Mouse (Mus musculus): ENCODE results near the gene Dnah8.
A peak's percentile ranks its signal among the peaks of the same experiment; 100 is the strongest.

Dnah8 gene

DNA sequence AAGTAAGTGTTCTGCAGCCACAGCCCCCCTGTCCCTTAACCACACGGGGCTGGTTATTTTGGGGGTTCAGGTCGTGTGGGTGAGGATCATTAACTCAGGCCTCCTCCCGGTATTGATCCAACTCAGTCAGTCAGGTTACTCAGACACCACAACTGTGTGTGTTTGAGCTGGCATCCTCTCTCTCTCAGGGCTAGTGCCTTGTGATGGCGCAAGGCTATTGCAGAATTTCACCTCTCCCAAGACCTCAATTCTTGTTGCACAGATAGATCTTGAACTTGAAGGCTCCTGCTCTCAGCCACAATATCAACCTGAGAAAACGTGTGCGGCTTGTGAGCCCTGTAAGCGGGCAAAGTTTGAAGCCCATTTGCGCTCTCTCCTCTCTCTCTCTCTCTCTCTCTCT, 38.0 kb downstream of the Dnah8 start:
- DNase-seq (ENCODE audit: low read depth, low spot score), result no peak

DNA sequence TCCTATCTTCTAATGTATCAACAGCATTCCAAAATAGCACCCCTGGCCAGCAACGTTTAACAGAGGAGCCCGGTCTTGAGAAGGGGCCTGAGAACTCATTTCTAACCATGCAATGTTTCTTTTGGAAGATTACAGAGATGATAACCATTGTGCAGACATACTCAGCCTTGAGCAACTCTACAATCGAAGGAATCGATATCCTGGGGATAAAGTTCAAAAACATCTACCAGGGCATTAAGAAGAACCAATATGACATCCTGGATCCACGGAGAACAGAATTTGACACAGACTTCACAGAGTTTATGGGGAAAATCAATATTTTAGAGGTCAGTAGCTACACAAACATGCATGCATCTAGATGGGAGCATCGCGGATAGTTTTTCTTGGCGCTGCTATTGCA, 39.0 kb downstream of the Dnah8 start:
- no peak for DNase-seq (ENCODE audit: low read depth, low spot score)

DNA sequence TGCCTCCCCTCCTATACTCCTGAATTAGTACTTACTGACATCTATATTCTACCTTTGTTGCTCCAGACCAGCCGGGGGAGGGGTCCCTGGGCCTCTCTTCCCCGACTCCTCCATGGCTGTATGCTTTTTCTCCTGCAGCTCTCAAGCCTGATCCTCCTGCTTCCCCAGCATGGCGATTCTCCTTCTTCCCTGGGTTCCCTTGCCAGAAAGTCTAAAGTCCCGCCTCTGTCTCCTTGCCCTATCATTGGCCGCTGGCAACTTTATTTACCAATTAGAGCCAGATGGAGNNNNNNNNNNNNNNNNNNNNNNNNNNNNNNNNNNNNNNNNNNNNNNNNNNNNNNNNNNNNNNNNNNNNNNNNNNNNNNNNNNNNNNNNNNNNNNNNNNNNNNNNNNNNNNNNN, 40.7 kb downstream of the Dnah8 start:
- DNase-seq (ENCODE audit: low read depth, low spot score), result no peak

DNA sequence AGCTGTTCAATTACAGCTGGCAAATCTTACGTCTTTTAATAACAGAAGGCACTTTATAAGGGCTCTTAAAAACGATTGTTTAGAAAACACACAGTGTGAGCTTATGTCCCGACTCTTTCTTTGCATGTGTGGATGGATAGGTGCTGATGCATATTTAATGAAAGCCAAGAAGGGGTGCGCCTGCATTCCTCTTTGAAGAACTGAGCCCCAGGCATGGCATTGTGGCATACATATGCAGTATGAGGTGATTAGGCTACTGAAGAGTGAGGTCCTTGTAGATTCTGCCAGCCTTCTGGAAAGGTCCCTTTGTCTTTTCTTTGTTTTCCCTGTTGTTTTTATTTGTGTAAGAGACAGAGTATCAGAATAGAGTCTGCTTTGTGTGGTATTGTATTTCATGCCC, 48.4 kb downstream of the Dnah8 start:
- DNase-seq (ENCODE audit: low read depth, low spot score), result no peak

DNA sequence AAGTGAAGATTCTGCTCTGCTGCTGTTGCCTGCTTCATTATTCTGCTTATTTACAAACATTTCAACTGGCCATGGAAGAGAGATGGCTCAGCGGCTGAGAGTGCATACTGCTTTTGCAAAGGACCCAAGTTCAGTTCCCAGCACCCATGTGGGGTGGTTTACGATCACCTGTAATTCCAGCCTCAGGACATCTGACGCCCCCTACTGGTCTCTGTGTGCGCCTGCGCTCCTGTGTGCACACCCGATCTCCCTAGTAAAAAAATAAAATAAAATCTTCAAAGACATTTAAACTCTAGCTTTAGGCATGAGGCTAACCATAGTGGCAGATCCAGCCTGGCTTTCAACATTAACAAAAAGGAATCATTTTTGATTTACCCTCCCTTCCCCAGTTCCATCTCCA, 48.9 kb downstream of the Dnah8 start:
- no peak for DNase-seq (ENCODE audit: low read depth, low spot score)

DNA sequence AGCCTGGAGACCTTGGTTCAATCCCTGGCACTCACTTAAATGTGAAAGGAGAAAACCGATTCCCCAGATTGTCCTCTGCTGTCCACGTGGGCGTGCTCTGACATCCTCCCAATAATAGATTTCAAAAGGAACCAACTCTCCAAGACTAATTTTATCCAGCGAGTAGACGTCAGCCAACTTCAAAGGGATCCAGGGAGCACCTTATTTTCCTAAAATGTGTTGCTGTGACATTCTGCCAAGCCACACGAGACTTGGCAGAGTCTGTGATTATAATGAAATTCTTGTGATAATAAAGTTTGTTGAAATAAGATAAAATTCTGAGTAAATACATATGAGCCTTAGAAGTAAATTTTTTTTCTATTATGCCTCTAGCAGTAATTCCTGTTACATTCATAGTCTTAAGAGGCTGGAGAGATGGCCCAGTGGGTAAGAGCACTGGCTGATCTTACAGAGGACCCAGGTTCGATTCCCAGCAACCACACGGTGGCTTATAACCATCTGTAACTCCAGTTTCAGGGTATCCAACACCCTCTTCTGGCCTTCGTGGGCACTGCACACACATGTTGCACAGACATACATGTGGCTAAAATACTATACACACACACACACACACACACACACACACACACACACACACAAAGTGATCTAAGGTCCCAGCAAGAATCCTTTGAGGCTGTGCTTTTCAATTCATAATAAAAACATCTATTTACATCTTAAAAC, 51.0 kb downstream of the Dnah8 start:
- peak; percentile 4 for DNase-seq (ENCODE audit: low read depth, low spot score)

DNA sequence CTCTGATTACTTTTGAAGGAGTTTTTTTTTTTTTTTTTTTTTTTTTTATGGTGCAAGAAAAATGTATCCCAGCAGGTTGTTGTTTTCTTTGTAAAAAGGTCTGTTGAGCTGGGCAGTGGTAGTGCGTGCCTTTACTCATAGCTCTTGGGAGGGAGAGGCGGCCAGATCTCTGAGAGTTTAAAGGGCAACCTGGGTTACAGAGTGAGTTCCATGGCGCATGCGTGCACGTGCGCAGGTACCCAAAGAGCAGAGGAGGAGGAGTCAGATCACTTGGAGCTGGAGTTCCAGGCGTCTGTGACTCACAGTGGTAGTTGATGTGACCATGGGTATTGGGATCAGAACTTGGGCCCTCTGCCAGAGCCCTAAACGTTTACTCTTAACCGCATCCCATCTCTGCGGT, 54.4 kb downstream of the Dnah8 start:
- no peak for DNase-seq (ENCODE audit: low read depth, low spot score)

DNA sequence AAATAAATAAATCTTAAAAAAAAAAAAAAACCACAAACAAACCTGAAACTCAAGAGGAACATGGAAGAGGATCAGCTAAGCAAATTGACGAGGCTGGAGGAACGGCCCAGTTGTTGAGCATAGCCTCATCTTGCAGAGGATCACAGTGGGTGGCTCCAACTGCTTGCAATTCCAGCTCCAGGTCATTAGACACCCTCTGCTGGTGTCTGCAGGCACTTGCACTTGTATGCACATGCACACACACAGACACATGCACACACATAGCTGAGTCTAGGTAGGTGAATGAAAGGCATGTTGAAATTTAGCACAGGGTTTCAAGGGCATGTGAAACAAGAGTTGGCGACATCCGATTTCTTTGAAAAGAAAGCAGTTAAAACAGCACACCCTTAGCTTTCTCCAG, 55.5 kb downstream of the Dnah8 start:
- DNase-seq (ENCODE audit: low read depth, low spot score), result no peak

DNA sequence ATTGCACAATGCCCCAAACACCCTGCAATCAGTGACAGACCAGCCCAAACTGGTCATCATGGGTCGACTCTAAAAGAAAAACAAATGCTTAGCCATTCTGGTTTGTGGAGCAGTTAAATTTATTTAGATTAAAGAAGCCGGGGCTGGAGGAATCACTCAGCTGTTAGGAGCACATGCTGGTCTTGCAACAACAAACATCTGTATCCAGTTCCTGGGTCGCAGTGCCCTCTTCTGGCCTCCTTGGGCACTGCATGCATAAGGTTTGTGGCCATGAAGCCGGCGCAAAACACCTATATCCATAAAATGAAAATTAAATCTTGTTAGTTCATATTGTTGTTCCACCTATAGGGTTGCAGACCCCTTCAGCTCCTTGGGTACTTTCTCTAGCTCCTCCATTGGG, 57.5 kb downstream of the Dnah8 start:
- peak; percentile 28 for DNase-seq (ENCODE audit: low read depth, low spot score)

DNA sequence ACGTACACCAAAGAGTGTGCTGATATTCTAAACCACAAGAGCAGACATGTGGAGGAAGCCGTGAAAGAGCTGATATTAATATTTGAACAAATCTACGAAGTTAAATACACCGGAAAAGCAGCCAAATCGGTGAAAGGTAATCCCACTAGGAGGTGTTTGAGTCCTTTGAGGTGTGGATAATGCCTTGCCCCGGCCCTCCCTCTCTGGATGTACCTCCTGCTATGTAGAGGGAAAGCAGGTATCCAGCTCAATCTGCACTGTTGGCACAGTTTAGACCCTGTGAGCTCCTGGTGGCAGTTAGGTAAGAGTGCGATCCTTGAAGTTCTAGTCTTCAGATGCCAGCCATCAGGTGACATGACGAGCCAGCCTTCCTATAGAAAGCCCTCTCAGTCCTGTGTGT, 66.0 kb downstream of the Dnah8 start:
- DNase-seq (ENCODE audit: low read depth, low spot score), result no peak

DNA sequence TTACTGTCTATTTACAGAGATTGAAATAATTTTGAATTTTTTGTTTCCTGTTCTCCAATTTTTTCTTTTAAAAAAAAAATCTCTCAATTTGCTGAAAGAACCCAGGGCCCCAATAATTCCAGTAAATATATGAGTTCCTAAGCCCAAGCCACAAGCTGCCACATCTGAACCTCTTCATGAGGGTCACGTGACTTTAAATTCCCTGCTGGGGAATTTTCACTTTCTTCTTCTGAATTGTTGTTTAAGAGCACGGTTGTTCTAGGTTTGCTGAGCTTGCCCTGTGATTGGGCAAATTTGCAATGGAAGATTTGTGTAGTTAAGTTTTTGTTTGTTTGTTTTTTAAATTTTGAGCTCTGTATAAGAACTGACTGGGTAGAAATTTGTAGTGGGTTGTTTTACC, 67.3 kb downstream of the Dnah8 start:
- DNase-seq (ENCODE audit: low read depth, low spot score), result no peak

DNA sequence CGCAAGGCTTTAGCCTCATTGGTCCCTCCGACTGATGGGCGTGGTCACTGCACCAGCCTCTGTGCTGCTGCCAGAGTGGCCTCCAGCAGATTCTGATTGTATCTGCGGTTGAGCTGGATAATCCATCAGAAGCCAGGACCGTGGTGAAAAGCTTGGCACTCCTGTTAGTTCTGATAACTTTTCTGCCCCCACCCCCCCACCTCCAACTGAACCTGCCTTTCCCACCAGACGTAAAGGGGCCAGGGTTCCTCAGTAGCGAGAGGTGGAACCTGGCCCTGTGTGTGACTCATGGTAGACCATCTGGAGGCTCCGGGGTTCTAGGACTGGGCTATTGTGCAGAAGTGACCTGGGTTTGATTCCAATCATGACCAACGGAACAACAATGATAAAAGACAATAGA, 70.1 kb downstream of the Dnah8 start:
- no peak for DNase-seq (ENCODE audit: low read depth, low spot score)

DNA sequence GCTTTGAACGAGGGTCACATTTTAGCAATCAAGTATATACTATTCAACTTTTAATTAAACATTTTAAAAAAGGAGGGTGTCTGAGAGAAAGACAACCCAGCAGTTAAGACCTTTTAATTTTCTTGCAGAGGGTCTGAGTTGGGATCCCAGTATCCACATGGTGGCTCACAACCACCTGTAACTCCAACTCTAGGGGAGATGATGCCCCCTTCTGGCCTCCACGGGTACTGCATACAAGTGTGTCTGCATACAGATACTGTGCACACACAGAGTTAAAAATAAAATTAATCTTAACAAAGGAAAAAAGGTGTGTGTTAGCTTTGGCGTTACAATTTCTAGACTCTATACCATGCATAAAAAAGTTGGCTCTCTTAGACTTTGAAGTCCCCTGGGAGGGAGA, 90.6 kb downstream of the Dnah8 start:
- DNase-seq (ENCODE audit: low read depth, low spot score), result no peak

DNA sequence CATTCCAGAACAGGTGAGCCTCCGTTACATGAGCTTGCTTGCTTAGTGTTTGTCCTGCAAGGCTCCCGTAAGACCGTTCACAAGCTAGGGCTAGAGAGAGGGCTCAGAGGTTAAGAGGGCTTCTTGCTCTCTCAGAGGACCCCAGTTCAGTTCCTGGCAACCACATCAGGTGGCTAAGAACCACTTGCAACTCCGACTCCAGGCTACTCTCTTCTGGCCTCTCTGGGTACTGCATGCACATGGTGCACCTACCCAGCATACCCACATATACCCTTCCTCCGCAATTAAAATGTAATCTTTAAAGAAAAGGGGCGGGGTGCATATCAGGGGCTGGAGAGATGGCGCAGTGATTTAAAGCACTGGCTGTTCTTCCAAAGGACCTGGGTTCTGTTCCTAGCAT, 94.0 kb downstream of the Dnah8 start:
- DNase-seq (ENCODE audit: low read depth, low spot score), result no peak

DNA sequence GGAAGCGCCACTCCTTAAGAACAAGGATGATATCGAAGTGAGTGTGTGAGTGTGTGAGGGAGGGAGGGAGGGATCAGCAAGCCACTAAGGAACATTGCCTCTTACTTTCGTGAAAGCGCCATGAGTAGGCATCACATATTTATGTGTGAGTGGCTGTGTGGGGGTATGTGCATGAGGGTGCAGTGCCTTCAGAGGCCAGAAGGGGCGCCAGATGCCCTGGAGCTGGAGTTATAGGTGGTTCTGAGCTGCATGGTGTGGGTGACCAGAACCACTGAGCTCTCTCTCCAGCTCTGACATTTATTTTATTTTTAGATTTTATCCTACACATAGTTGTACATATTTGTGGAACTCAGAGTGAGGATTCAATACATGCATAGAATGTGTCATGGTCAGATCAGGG, 94.9 kb downstream of the Dnah8 start:
- DNase-seq (ENCODE audit: low read depth, low spot score), result no peak

DNA sequence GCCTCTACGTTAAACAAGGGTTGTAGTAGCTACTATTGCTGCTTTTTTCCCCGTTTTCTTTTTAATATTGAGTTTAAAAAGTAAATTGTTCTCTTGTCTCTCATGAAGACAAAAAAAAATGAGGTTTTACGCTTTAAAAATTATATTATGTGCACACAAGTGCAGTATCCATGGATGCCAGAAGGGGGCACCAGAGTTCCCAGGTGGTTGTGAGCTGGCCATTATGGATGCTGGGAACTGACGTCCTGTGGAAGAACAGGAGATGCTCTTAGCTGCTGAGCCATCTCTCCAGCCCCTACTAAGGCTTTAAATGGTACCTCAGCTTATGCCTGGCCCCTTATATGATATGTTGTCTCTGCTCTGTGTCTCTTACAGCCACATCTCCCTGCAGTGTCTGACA, 103.6 kb downstream of the Dnah8 start:
- DNase-seq (ENCODE audit: low read depth, low spot score), result no peak

DNA sequence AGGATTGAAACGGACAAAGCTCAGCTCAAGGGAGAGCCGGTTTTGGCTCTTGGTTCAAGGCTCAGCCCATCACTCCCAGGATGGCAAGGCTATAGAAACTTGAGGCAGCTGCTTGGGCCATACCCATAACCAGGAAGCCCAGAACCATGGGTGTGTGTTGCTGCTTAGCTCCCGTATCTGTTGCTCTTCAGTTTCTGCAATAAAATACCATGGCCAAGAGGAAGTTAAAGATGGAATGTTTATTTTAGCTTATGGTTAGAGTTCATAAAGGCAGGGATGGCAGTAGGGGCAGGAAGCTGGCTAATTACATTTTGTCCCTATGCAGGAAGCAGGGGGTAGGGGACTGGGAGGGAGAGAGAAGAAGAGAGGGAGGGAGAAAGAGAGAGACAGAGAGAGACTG, 108.6 kb downstream of the Dnah8 start:
- DNase-seq (ENCODE audit: low read depth, low spot score), result no peak

DNA sequence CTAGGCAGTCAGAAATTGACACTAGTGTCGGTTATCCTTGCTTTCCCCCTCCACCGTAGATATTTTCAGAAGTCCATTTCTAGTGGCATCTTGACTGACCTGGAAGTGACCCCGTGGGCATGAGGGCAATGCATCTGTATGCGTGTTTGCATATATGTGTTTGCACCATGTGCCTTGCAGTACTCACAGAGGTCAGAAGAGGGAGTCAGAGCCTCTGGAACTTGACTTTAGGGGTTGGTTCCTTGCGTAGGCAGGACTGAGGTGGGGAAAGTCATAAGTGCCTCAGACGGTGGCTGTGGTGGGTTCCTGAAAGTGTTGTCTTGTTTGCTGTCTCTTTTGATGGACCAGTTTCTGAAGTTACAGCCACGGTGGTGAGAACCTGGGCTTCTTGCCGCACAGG, 110.6 kb downstream of the Dnah8 start:
- DNase-seq (ENCODE audit: low read depth, low spot score), result no peak

DNA sequence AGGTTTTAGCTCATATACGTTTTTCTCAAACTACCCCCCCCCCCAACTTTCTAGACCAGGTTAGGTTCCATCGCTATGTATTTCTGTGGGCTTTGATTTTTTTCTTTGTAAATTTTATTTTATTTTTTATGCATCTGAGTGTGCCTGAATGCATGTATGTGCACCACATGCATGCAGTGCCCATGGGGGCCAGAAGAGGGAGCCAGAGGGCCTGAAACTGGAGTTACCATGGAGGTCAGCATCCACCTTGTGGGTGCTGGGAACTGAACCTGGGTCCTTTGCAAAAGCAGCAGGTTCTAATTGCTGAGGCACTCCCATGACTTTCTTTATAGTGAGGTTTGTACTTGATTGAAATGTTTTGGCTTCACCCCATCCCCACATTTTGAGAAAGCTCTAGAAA, 111.3 kb downstream of the Dnah8 start:
- DNase-seq (ENCODE audit: low read depth, low spot score), result no peak

DNA sequence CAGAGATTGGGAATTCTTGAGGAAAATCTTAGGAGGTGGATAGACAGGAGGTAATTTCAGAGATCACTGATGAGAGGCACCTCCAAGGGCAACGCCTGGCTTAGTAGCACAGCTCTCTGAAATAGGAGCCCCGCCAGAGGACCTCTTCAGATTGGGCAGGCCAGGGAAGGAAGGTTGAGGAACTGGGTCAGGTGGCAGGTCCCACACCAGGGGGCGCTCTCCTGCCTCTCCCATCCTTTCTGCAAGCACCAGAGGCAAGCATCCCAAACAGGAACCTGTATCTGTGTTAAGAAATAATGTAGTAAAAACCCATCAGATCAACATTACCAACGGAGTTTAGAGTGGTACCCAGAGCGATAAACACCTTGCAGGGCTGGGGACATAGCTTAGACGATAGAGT, 113.6 kb downstream of the Dnah8 start:
- DNase-seq (ENCODE audit: low read depth, low spot score), result peak; percentile 31

DNA sequence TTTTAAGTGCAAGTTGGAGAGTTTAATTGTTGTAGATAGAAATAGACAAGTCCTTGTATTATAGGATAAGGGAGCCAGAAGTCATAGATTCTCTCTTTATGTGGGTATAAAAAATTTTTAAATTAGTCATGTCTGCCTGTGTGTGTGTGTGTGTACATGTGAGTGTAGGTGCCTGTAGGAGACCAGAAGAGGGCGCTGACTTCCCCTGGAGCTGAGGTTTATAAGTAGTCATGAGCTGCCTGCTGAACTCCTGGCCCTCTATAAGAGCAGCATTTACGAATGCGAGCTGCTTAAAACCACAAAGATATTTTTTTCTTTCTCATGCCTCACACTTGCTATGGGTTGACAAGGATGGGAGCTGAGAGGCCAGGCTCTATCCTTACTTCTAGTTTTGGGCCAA, 115.6 kb downstream of the Dnah8 start:
- no peak for DNase-seq (ENCODE audit: low read depth, low spot score)

DNA sequence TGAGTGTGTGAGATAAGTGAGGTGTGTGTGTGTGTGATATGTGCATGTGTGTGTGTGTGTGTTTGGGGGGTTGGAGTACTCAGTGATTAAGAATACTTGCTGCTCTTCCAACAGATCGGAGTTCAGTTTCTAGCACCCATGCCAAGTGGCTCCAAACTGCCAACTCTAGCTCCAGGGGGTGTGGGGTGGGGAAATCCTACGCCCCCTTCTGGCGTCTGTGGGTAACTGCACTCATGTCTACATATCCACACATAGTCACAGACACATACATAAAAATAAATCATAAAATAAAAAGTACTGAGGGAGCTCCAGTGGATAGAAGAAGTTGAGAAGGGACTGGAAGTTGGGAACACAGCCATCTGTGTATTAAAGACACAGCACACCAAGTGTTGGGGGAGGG, 119.8 kb downstream of the Dnah8 start:
- DNase-seq (ENCODE audit: low read depth, low spot score), result no peak

DNA sequence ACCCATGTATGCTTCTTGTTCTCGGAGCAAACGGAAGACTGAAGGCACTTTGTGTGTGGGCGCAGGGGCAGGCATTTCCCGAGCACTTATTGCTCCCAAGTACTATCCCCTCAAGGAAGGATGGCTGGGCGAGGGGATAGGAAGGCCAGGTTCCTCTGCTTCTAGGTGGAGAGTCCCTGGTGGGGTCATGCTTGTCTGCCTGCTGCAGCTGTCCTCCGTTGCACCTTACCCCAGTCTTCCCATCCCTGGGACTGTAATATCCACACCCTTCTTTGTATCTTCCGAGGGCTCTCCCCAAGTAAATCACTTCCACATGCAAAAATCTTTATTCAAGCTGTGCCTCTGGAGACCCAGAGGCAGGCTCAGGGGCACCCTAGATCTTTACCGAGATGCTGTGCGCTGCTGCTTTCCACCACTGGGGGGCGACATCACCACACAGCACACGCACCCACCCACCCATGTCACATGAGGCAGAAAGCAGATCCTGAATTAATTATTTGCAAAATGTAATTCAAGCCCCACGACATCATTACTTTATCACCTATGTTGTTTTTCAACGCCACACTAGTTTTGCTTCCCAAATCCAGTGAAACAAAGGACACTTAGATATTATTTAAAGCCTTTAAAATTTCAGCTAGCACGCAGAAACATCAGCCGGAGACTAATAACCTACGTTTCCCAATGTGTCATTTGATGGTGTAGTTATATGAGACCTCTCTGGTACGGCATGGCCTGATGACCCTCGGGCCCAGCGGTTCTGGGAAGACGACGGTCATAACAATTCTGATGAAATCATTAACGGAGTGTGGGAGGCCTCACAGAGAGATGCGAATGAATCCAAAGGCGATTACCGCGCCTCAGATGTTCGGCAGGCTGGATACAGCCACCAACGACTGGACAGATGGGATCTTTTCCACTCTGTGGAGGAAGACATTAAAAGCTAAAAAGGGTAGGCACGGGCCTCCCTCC, 122.2 kb downstream of the Dnah8 start:
- peak; percentile 71 for DNase-seq (ENCODE audit: low read depth, low spot score)

All from brain, adult 2 months (tissue).